Mouse (Mus musculus): ENCODE data around the gene 0610040J01Rik.

Gene 0610040J01Rik

DNA sequence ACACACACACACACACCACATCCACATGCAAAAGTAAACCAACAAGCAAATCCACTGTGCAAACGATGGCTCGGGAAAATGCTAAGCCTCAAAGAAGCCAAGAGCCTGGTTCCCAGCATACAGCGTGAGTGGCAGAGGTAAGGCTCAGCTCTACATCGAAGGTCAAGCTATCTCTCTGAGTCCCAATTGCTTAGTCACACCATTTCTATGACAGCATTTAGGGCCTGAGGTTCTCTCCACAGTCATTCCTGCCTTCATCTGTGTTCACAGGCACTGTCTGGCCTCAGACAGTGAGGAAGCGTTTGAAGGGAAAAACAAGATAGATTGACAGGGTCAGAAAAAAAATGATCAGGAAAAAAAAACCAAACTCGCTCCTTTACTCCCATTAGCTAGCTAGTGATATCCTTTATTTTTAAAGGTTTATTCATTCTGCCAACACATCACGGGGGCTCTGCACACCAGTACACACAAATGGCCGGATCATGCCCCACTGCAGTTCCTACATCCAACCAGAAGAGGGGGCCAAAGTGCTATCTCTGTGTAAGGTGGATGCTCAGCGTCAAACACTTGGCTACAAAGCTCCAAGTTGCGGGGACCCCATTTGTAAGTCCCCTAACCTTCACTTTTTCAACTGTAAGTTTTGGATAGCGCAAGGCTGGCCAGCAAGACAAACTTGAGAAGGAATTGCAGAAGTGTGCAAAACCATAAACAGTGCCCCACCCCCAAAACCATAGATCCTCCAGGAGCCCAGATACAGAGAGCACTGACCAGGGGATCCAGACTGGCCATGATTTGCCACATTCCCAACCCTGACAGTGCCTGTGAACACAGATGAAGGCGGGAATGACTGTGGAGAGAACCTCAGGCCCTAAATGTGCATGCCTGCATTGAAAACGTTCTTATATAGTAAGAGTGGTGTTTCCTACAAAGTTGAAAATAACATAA is 94.3 kb downstream of the 0610040J01Rik start:
- peak; percentile 86 for DNase-seq

DNA sequence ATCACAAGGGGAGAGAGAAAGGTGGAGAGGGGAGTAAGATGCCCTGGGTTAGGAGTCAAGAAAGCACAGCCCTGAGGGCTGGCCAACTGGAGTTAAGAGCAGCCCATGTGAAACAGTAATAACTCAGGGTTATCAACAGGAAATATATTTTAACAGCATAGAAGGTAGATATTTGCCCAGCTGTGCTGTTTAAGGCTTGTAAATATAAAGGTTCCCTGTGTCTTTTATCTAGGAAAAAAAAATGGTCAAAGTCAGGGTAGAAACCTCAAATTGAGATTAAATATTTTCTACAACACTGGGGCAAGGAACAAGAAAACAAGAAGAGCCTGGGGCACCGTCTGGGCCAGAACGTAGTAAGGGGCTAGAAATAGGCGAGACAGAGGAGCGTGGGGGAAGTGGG is 95.3 kb downstream of the 0610040J01Rik start:
- DNase-seq, result no peak

DNA sequence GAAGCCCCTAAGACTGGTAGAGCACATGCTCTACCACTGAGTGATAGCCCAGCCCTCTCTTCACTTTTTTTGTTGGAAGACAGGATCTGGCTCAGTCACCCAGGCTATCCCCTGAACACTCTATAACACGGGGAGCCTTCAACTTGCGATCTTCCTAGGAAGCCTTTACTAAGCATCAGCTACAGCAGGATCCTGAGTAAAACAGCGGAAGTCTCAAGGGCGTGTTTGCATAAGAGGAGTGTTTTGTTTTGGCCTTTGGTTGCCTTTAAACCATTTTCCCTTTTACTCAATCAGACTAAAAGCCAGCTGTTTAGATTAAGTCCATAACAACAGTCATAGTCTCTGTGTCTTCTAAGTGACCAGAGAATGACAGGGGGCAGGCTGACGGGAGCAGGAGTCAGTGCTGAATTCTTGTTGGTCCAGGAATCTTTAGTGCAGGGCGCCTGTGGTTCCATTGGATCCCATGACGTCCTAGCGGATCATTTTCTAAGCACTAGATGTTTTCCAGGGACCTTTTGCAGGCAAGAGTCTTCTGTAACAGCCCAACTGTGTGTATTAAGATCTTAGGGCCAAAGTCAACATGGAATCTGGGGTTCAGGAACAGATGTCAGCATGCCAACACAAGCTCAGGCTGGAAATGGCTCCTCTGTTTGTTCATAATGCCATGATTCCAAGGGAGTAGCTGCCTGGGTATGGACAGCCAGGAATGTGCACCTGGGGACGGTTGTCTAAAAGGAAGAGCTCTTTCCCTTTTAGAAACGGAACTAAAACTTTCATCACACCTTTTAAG is 98.2 kb downstream of the 0610040J01Rik start:
- no peak for DNase-seq

DNA sequence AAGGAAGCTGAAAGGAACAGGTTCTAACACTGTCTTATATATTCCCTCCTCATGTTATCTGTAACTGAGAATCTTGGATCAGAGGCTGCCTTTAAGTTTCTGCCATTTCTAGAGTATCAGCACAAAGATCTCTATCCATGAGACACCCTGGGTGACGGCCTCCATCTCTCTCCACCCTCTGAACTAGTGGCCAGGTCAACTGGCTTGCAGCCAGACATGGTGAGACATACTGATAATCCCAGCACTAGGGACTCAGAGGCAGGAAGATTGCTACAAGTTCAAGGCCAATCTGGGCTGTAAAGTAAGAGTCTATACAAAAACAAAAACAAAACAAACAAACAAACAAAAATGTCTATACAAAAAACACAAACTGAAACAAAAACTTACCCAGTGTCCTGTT is 102.7 kb downstream of the 0610040J01Rik start:
- DNase-seq, result no peak

DNA sequence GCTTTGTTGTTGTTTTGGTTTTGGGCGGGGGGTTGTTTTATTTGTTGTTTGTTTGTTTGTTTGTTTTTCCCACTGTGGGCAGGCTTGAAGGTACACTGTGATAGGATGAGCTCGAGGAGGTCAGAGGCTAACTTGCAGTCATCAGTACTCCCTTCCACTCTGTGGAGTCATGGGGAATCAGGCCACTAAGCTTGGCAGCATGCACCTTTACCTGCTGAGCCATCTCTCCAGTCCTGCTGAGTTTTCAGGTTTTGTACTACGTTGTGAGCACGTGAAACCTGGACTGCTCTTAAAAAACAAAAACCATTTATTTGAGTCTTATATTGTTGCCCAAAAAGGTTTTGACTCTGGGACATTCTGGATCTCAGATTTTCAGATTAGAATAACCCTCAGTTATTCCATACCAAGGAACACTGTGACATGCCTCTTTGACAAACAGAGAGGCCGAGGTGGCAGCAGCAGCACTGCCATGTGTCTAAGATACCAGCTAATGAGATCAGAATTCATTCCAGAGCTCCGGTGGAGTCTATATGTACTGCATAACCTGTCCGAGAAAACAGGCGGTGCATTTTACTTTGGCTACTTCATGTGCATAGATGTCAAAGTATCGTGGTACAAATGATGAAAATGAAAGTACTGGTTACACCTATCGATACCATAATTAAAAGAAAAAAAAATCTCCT is 104.4 kb downstream of the 0610040J01Rik start:
- DNase-seq, result no peak

DNA sequence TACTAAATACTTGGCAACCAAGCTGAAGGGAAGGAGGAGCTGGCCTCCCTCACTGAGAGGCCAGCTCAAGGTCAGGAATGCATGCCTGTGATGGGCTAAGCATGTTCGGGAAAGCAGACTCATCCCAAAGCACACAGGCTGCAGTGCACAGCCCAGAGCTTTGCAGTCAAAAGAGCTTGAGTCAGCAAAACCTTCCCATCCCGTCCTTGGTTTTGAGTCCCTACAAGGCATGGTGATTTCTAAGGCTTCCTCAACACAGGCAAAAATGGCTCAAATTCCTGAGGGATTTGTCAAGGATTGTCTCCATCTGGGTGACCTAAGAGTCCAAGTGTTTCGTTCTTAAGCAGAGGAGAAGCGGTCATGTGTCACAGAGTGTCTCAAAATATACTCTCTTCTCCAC is 106.0 kb downstream of the 0610040J01Rik start:
- no peak for DNase-seq

DNA sequence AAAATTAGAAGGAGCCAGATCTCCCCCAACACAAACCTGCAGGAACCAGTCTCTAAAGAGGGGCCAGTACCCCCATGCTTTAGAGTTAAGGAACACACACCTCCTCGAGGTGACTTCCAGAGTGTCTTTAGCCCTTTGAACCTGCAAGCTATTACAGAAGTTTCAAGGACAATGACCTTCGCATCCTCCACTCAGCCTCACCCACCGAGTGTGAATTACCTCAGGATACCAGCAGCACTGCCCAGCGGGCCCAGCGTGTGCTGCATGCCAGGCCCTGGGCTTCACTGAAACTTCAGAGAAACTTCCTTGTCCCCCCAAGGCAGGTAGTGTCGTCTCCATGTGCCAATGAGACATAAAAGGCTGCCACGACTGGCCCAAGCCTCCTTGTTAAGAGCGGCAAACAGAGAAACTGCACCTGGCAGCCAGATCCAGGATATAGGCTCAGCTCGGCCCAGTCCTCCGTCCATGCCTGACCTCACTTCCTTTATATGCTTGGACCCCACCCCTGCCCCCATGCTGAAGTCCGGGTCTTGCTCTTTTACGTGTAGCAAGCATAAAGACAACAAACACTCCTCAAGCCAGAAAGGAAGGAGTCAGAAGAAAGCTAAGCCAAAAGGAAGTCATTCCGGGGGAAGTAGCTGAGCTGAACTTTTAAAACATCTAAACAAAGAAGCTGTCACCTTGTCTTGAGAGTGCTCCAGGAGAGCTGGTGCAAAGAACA is 111.3 kb downstream of the 0610040J01Rik start:
- DNase-seq, result no peak

DNA sequence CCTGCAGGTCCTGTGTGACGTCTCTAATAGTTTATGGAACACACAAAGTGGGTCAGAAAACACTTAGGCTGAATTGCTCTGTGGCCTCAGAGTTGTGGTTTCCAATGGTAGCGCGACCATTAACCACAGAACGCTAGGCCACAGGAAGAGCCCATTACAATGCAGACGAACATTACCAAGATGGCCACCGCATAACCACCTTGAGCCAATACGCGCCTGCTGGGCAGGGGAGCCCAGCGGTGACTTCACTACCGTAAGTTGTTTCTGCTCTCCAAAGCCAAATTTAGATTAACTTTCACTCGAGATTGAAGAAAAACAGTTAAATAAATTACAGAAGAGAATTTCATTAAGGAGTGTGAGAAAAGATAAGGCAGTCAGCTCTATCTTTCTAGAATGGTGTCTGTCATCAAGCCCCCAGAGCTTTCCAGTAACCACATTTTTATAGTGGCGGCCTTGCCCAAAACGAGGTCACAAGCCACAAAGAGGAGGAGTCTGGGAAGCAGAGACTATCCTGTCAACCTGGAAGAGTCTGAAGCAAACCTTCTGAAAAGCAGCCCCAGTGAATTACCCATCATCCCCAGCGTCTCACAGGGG is 113.0 kb downstream of the 0610040J01Rik start:
- DNase-seq, result no peak

DNA sequence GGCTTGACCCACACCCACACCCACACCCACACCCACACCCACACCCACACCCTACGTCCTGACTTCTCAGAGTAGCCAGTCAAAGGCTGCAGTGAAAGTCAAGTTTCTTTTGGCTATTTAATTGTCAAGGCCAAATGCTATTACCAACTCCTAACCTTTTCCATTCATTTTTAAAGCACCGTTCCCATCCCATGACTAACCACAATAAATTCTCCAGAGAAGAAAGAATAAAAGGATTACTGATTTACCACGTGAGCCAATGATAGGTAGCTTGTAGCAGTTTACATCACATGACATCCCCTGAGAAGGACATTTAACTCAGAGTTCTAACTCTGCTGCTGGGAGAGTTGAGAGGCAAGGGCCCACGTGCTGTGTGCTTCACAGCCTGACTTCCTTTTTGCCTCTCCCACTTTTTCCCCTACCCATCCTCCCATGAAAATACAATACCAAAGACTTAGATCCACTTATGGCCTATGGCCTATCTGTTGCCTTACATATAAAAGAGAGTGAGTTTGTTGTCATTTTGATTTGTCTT is 118.7 kb downstream of the 0610040J01Rik start:
- DNase-seq, result no peak

DNA sequence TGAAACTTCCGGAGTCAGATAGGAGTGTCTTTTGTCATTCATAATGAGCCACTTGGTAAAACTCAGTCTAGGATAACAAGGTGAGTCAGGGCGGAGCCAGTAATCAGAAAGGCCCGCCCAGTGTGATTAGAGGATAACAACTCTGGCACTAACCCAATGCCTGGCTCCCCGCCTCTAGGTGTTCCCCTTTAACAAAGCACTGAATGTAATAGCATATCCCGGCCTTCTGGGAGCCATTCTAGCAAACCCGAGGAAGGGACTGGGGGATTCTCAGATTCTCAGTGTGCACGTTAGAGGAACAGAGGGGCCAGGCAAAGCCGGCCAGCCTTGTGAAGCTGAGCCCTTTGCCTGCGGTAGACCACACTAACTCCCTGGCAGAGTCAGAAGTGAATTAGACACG is 120.7 kb downstream of the 0610040J01Rik start:
- DNase-seq, result no peak

DNA sequence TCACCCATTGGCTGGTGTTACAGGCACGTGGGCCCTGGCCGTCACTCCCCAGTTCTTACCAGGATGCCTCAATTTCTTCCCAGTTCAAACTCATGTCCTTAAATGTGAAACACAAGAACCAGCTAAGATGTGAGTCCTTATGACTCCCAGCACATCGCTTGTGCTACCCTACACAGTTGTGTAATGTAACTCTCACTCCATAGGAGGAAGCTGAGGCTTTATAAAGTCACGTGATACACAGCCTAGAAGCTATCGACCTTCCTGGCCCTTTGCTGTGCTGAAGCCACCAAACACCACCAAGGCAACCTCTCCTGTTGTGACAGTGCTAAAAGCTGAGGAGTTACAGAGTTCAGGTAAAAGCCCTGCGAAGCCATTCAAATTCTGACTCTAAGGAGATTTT is 123.4 kb downstream of the 0610040J01Rik start:
- no peak for DNase-seq

DNA sequence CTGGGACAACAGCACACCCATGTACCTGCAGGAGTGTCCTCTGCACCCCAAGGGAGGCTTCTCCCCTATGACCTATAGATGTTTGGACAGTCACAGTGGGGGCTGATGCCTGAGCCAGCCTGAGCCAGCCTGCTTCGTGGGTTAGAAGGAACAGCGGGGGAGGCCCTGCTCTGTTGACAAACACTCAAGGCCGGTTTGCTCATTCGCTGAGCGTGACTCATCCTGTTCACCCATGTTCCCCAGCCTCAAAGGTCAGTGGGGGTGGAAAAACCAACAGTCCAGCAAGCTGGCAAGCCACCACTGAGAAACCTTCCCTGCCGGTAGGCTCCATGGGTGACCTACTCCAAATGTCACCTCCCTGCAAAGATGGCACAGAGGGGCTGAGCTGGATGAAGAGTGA is 124.6 kb downstream of the 0610040J01Rik start:
- no peak for DNase-seq

DNA sequence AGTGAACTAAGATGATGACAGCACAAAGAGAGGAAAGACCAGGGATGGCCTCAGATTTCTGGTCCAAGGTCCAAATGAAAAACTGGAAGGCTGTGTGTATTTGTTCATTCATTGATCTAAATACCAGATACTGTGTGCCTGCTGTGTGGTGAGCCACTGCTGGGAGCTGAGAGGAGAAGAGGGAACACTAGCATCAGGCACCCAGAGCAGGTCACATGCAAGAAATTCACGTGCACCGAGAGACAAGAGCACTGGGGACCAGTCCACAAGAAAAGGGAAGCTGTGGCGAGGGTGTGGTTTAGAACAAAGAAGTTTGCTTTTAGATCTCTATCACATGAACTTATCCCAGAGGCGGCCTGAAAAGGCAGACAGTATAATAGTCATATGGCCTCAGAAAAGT is 126.4 kb downstream of the 0610040J01Rik start:
- no peak for DNase-seq

DNA sequence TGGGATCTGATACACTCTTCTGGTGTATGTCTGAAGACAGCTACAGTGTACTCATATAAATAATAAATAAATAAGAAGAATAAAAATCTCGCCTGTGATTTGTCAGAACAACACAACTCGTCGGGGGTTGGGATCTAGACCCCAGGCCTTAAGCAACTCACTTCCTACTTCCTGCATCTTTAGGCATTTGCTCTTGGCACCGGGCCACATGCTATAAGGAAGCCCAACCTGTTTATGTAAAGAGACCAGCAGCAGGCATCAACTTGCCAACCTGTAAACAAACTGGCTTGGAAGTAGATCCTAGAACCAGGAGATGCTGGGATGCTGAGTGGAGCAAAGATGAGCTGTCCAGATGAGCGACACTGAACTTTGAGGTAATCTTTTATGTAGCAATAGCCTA is 129.7 kb downstream of the 0610040J01Rik start:
- no peak for DNase-seq

DNA sequence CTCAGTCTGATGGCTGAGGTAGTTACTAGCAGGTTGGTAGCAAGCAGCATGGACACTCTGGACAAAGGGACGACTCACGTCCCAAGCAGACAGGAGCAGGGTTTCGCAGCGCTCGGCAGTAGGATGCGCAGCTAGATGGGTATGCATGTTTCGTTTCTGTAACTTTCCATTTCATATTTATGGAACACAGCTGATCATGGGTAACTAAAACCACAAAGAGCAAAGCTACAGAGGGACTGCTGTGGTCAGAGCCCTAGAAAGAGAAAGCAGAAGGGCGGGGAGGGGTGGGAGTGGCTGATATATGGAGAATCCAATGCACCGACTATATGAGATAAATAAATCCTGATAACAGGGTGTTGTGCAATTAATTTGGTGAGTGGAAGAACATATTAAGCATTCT is 131.1 kb downstream of the 0610040J01Rik start:
- no peak for DNase-seq

DNA sequence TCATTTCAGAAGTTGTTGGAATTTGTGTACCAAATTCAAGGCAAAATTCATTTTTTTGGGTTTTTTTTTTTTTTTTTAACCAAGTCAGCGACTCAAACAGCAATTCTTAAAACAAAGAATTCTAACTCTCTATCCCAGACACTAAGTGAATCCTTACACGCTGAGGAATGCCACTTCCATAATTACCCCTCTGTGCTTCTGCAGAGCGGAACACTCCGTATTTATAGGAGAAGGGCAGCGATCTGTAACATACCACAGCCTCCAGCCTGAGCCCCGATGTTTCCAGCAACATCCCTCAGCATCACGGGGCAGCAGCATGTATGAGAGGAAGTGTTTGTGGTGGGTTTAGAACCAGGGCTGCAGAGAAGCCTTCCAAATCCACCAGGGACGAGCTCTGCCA is 135.4 kb downstream of the 0610040J01Rik start:
- DNase-seq, result no peak

DNA sequence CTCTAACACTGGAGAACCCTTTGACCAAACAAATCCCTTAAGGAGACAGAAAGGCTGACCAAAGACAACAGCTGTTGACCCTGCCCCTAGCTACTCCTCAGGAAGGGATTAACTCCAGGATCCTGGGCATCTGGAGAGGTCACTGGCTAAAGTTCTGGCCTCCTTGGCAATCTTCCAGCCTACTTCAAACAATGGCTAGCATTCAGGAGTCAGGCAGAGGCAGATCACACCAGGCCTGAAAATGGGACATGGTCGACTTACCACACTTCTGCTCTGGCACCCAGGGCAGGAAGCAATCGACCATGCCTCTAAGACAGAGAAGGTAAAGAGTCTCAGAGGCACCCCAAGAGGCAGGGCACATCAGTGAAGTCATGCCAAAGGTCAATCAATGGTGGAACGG is 137.0 kb downstream of the 0610040J01Rik start:
- peak; percentile 74 for DNase-seq

All from retina, postnatal 1 day (tissue).